Mouse (Mus musculus): Measurements from ENCODE around the gene Gimd1. TPM values are rescaled to one million over a fixed set of nuclear protein-coding genes. Genes with fewer than 3 reads are reported as not detected.

Gene Gimd1
- polyA plus RNA-seq, 1 experiment from 2014 or later: not detected

DNA sequence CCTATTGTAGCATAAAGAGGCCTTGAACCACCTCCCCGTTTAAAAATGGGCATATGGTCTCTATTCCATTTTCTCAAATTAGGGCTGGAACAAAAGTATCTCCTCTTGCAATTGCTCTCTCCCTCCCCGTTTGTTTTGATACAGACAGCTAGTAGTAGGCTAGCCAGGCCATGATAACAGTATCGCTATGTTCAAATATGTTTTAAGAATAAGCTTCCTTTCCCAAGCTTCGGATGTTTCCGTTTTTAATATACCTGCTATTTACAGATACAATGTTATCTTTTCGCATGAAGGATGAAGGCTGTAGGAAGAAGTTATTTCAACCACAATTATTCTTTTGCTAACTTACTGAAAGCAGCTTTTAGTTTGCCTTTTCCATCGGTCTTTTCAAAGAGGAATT, 19.7 kb downstream of the Gimd1 start:
- WGBS: 83% methylated on average over 7 of the region's 7 CpGs
- H3K4me1 ChIP-seq: no peaks in the 10 kb centered on the region
- peaks cover 3% of the 10 kb centered on the region; the same call in 1 of the 2 replicates for H3K9me3 ChIP-seq
- H3K9ac ChIP-seq: no peak overlapping the region
- H3K4me3 ChIP-seq: no peak overlapping the region
- no peaks in the 10 kb centered on the region for H3K27me3 ChIP-seq
- no peaks in the 10 kb centered on the region for H3K36me3 ChIP-seq
- no peak overlapping the region for H3K4me2 ChIP-seq
- no peak for ATAC-seq (ENCODE audit: insufficient number of reproducible peaks, insufficient read depth, low FRiP score, low TSS enrichment, low read depth)
- no peak overlapping the region for H3K27ac ChIP-seq

- Histone ChIP-seq H3K4me1 (no peaks in the 10 kb centered on the region), H3K9me3 (peaks cover 3% of the 10 kb centered on the region; the same call in 1 of the 2 replicates), H3K27me3 (no peaks in the 10 kb centered on the region), H3K4me3 (no peak overlapping the region), H3K9ac (no peak overlapping the region), H3K4me2 (no peak overlapping the region), H3K27ac (no peak overlapping the region), H3K36me3 (no peaks in the 10 kb centered on the region)
- ATAC-seq (ENCODE audit: insufficient number of reproducible peaks, insufficient read depth, low FRiP score, low TSS enrichment, low read depth): no peak
- 79% methylated on average over 5 of the region's 5 CpGs for WGBS
Measured at GRCm38 (mm10) chr3:132650191-132650590, 20.6 kb downstream of the Gimd1 start.

- Histone ChIP-seq H3K4me3 (no peak overlapping the region), H3K4me2 (no peak overlapping the region), H3K27me3 (no peaks in the 10 kb centered on the region), H3K27ac (no peak overlapping the region), H3K9ac (no peak overlapping the region), H3K4me1 (no peaks in the 10 kb centered on the region), H3K36me3 (no peaks in the 10 kb centered on the region; the same call in 1 of the 2 replicates), H3K9me3 (peaks cover 3% of the 10 kb centered on the region; the same call in 1 of the 2 replicates)
- no peak for ATAC-seq (ENCODE audit: insufficient number of reproducible peaks, insufficient read depth, low FRiP score, low TSS enrichment, low read depth)
- WGBS: 80% methylated on average over 3 of the region's 3 CpGs
Measured at GRCm38 (mm10) chr3:132651776-132652175, 22.2 kb downstream of the Gimd1 start.

DNA sequence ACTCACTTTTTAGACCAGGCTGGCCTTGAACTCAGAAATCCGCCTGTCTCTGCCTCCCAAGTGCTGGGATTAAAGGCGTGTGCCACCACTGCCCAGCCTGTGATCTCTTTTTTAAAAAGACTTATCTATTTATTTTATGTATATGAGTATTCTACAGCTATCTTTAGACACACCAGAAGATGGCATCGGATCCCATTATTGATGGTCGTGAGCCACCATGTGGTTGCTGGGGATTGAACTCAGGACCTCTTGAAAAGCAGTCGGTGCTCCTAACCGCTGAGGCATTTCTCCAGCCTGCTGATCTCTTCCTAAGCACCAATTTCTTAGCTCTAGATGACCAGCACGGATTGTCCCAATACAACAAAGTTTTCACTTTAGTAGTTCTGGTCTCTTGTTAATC, 24.3 kb downstream of the Gimd1 start:
- Histone ChIP-seq H3K27me3 (no peaks in the 10 kb centered on the region), H3K9ac (no peak overlapping the region), H3K27ac (no peak overlapping the region), H3K4me1 (no peaks in the 10 kb centered on the region), H3K36me3 (peaks cover 7% of the 10 kb centered on the region), H3K9me3 (peaks cover 3% of the 10 kb centered on the region; the same call in 1 of the 2 replicates), H3K4me2 (no peak overlapping the region), H3K4me3 (no peak overlapping the region)
- WGBS: 87% methylated on average over 7 of the region's 7 CpGs
- ATAC-seq (ENCODE audit: insufficient number of reproducible peaks, insufficient read depth, low FRiP score, low TSS enrichment, low read depth): no peak

DNA sequence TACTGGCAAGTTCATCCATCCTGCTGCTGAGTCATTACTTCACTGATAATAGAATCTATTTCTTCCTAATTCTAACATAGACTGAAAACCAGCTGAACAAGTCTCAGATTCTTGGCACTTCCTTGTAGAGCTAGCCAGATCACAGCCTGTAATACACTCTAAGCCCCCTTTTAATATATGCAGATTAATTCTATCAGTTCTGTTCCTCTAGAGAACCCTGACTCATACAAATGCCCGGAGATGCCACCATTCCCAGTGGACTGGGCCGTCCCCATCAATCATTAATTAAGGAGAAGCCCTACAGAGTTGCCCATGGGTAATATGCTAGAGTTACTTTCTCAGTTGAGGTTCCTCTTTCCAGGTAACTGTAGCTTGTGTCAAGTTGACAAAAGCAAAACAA, 26.3 kb downstream of the Gimd1 start:
- H3K36me3 ChIP-seq: peaks cover 26% of the 10 kb centered on the region
- H3K9ac ChIP-seq: no peak overlapping the region
- H3K4me3 ChIP-seq: no peak overlapping the region
- no peaks in the 10 kb centered on the region for H3K27me3 ChIP-seq
- no peaks in the 10 kb centered on the region for H3K4me1 ChIP-seq
- H3K4me2 ChIP-seq: no peak overlapping the region
- no peak overlapping the region for H3K27ac ChIP-seq
- peaks cover 3% of the 10 kb centered on the region; the same call in 1 of the 2 replicates for H3K9me3 ChIP-seq
- ATAC-seq (ENCODE audit: insufficient number of reproducible peaks, insufficient read depth, low FRiP score, low TSS enrichment, low read depth): no peak
- 89% methylated on average over 2 of the region's 2 CpGs for WGBS

DNA sequence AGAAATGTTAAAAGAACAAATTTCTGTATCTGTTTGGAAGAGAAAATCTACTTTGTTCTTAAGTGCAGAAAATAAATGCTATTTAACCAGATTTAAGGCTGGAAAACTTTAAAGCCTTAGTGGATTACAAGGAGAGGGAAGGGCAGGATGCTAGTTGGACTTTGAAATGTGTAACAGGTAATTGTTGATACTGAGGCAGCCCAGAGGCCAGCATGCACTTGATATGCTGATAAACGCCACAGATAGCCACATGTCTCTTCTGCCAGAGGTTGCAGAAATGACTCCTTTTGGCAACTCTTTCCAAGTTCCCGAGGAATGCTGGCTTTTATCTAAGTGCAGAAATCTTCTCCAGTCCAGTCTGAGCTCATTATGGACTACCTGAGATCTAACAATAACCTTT, 47.9 kb downstream of the Gimd1 start:
- Histone ChIP-seq H3K4me1 (peaks cover under 1% of the 10 kb centered on the region), H3K27me3 (no peaks in the 10 kb centered on the region), H3K4me2 (no peak overlapping the region), H3K4me3 (no peak overlapping the region), H3K9me3 (no peaks in the 10 kb centered on the region), H3K9ac (no peak overlapping the region), H3K27ac (no peak overlapping the region), H3K36me3 (peaks cover 25% of the 10 kb centered on the region)
- 88% methylated on average over 2 of the region's 2 CpGs for WGBS
- ATAC-seq (ENCODE audit: insufficient number of reproducible peaks, insufficient read depth, low FRiP score, low TSS enrichment, low read depth): no peak

DNA sequence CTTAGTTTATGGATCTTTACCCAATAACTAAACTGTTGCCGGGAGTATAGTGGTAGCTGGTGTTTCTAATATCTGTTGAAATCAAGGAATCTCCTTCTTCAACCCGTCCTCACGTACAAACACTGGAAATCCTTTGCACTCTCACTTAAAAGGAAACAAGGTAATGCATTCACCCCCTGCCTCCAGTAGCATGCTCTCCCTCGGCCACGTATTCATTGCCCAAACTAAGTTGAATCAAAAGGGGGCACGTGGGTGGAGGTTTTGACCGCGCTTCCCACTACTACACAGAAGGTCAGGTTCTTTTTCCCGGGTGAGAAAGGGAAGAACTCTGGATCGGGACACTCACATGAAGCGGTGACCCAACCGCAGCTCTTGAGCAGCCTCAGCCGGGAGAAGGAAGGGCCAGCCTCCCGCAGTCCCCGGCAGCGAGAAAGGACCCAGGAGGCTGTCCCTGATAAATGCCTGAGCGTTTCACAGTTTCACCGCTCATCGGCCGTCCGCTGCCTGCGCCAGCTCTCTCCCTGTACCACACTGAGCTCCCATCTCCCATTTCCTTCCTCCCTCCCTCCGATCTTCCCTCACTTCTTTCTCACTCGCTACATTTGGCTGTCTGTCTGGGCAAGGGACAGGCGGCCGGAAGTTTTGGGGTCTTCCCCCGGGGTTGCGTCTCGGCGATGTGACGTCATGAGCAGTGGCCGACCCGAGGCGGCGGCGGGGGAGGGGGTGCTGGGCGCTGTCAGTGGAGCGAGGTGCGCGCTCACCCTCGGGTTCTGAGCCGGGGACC, 54.0 kb downstream of the Gimd1 start, which contains the start of gene Tbck:
Gene Tbck (plus strand): TSS at position 698 of the 784 bp plus-strand sequence.
- Histone ChIP-seq H3K27ac (peak within 1 kb of the TSS; percentile 93), H3K4me3 (peak within 1 kb of the TSS; percentile 88), H3K36me3 (peaks cover 6% of the 10 kb centered on the region; the same call in 1 of the 2 replicates), H3K27me3 (no peaks in the 10 kb centered on the region), H3K4me2 (peak within 1 kb of the TSS; percentile 83), H3K4me1 (peaks cover 14% of the 10 kb centered on the region), H3K9me3 (no peaks in the 10 kb centered on the region), H3K9ac (peak within 1 kb of the TSS; percentile 91)
- peak; percentile 96 for ATAC-seq (ENCODE audit: insufficient number of reproducible peaks, insufficient read depth, low FRiP score, low TSS enrichment, low read depth)
- under 1% methylated on average over 42 of the region's 42 CpGs for WGBS

DNA sequence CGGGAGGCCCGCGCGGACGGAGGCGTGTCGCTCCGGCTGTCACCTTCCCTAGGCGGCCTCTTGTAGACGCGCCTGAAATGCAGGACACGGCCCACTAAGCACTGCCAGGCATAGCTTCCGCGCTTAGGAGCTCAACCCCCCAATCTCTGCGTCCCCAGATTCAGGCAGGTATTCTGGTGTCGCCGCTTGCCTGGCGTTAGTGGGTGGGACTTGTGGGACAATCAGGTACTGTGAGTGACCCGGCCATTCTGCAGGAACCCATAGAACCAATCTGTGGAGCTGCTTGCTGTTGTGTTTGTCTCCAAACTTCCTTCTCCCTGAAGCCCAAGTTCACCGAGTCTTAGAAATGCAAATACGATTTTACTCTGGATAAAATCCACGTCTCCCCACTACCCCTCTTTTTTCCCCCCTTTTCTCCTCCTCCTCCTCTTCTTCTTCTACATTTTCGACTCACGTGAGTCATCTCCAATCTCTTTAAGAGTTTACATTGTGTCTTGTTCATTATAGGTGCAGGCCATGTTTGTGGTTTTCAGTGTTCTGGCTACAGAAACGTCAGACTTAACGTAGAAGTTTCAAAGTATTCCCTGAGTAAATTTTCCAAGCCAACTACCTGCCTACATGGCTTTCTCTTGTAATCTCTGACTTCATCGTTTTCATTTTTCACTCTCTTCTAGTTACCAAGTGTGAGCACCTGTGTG, 54.8 kb downstream of the Gimd1 start, which contains the start of gene Aimp1:
Gene Aimp1 (minus strand): TSS at position 140 of the 698 bp plus-strand sequence.
- no peak; the same call in 1 of the 2 replicates for ATAC-seq (ENCODE audit: insufficient number of reproducible peaks, insufficient read depth, low FRiP score, low TSS enrichment, low read depth)
- peaks cover 8% of the 10 kb centered on the region for H3K36me3 ChIP-seq
- 2% methylated on average over 27 of the region's 27 CpGs for WGBS

More for the DNA sequence above, 54.8 kb downstream of the Gimd1 start, which contains the start of gene Aimp1:
- Histone ChIP-seq H3K4me2 (peak within 1 kb of the TSS; percentile 83), H3K4me1 (peaks cover 14% of the 10 kb centered on the region), H3K9ac (peak within 1 kb of the TSS; percentile 91), H3K27ac (peak within 1 kb of the TSS; percentile 93), H3K4me3 (peak within 1 kb of the TSS; percentile 88), H3K27me3 (no peaks in the 10 kb centered on the region), H3K9me3 (no peaks in the 10 kb centered on the region)

Other genes with a start within 250 kb of the Gimd1 start
- gene Tbck, start 54.3 kb downstream of the Gimd1 start, polyA plus RNA-seq (2015; fragmentation: Nextera tagmentation; extraction: Ambion mirVana): 29.7 and 30.9 TPM in 2 replicates
- 72.7 and 80.4 TPM in 2 replicates for gene Aimp1, start 54.5 kb downstream of the Gimd1 start, polyA plus RNA-seq (2015; fragmentation: Nextera tagmentation; extraction: Ambion mirVana)